Mouse (Mus musculus): ENCODE data around the gene Anapc1. TPM values are rescaled to one million over a fixed set of nuclear protein-coding genes. Genes with fewer than 3 reads are reported as not detected.

The Anapc1 gene
- 10 to 100 TPM; 24.8 to 27.4 TPM for total RNA-seq (2021)
- long read RNA-seq, experiment 1, partial matches to known transcripts: 4 of 6 reads
- long read RNA-seq, experiment 1, other reads (novel, unspliced or antisense): 2 of 6 reads
- long read RNA-seq, experiment 2, full-length matches to known transcripts: 4 of 11 reads
- long read RNA-seq, experiment 2, partial matches to known transcripts: 3 of 11 reads
- long read RNA-seq, experiment 2, other reads (novel, unspliced or antisense): 4 of 11 reads

GRCm38 (mm10) chr2:128686921-128687557 is at the start of gene Anapc1:
Gene Anapc1 (minus strand): TSS chr2:128687391.
- DNase-seq: peak; percentile 82

DNA sequence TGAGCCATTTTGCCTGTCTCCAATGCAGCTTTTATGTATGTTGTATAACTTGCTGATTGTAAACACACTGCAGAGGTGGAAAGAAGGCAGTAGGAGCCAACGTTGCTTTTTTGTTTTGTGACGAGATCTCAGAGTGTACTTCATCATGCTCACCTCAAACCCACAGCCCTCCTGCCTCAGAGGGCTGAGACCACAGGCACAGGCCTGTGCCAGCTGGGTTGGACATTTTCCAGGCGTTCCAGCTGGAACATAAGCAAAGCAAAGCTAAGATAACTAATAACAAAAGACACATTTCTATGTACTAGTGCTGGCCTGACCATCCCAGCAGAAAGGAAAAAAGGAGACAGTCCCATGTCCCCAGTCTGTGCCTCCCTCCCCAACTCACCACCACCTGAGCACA is 47.9 kb upstream of the Anapc1 start:
- DNase-seq: no peak

GRCm38 (mm10) chr2:128731951-128732350 is 44.8 kb upstream of the Anapc1 start:
- DNase-seq: no peak

DNA sequence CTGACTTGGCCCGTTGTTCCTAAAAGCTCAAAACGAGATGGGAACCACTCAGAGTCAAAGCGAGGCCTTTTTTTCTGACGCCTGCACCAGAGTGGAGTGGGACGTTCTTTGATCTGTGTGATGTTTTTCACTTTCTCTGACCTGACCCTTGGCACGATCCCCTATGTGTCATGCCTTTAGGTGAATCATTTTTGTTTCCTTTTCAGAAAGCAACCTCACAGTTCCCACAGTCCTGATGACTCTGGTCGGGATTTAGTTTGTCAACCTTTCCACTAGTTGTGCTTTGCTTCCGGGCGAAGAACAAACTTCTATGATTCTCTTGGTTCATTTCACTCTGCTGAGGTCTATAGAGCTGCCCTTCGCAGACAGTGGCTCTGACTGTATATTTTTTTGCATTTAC is 44.3 kb upstream of the Anapc1 start:
- DNase-seq: no peak

DNA sequence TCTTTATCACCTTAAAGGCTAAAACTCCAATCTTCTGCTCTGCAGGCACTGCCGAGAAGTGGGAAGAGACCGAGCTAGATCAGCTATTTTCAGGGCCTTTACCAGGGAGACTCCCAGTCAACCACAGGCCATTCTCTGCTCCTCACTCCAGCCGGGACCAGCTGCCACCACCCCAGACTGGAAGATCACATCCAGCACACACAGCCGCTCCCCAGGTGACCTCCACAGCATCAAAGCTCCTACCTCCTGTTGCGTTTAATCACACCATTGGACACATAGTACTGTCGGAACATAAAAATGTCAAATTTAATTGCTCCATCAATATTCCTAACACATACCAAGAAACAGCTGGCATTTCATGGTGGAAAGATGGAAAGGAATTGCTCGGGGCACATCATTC is 42.0 kb upstream of the Anapc1 start:
- DNase-seq: no peak

DNA sequence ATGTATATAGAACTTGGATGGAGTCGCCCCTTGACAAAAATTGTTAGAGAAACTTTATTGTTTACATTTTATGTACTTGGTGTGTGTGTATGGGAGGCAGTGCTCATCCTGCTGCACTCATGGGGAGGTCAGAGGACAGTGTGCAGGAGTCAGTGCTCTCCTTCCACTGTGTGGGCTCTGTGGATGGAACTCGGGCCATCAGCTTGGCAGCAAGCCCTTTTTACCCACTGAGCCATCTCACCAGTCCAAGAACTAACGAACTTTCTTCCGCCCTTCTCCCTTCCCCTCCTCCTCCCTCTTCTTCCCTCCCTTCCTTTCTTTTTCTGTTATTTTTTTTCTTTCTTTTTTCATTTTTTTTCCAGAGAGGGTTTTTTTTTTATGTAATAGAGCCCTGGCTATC is 40.9 kb upstream of the Anapc1 start:
- no peak for DNase-seq

GRCm38 (mm10) chr2:128727552-128727951 is 40.4 kb upstream of the Anapc1 start:
- DNase-seq: no peak

DNA sequence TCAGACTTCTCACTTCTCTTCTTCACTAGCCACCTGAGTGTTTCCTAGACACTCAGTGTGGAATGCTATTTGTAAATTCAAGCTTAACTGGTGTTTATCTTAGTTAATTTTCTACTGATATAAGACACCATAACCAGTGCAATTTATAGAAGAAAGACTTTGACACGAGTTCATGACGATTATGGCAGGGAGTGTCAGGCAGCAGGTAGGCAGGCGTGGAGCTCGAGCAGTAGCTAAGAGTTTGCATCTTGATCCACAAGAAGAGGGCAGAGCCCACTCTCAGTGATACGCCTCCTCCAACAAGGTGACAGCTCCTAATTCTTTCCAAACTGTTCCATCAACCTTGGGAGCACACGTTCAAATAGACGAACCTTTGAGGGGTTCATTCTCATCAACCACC is 39.4 kb upstream of the Anapc1 start:
- no peak for DNase-seq

- no peak for DNase-seq
These were observed 38.9 kb upstream of the Anapc1 start for GRCm38 (mm10) chr2:128726067-128726466.

GRCm38 (mm10) chr2:128722106-128722710 is 35.0 kb upstream of the Anapc1 start:
- no peak for DNase-seq

DNA sequence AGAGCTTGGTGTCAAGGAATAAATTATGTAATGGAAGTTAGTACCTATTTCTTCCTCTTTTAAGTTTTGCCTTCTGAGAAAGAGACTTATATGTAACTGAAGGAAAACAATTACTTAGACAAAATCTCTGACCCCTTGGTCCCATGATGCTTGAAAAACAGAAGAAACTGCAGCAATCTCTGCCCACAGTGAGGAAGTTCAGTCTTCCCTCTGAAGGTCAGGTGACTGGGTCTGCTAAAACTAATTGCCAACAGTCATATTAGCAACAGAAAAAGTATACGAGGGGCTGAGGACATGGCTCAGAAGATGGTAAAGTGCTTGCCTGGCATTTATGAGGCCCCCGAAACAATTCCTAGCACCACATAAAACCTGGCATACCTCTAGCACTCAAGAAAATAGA is 32.2 kb upstream of the Anapc1 start:
- DNase-seq: no peak

GRCm38 (mm10) chr2:128715979-128716378 is 28.8 kb upstream of the Anapc1 start:
- DNase-seq: no peak

- DNase-seq: no peak
These were observed 27.6 kb upstream of the Anapc1 start for GRCm38 (mm10) chr2:128714724-128715241.

GRCm38 (mm10) chr2:128713548-128714003 is 26.4 kb upstream of the Anapc1 start:
- no peak for DNase-seq

GRCm38 (mm10) chr2:128712940-128713339 is 25.7 kb upstream of the Anapc1 start:
- no peak for DNase-seq

DNA sequence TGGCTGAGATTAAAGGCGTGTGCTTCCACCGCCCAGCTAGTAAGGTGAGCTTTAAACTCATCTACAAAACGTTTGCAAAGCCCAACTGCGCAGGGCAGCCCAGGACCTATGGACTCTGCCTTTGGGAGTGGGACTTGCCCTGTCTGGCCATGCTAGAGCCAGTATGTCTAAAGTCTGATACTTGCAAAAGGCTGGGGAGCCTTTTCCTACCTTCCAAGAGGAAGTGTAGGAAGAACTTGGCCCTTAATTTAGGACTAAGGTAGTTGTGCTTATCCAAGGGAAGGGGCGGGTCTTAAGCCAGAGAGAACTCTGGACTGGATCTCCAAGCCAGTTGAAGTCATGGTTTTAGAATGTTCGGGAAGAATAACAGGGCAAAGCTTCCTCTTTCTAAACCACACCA is 23.4 kb upstream of the Anapc1 start:
- DNase-seq: no peak

GRCm38 (mm10) chr2:128709264-128709663 is 22.1 kb upstream of the Anapc1 start:
- no peak for DNase-seq

- DNase-seq: no peak
These were observed 17.3 kb upstream of the Anapc1 start for GRCm38 (mm10) chr2:128704474-128704873.

GRCm38 (mm10) chr2:128699201-128699885 is 12.2 kb upstream of the Anapc1 start:
- DNase-seq: peak; percentile 26

GRCm38 (mm10) chr2:128698693-128699181 is 11.5 kb upstream of the Anapc1 start, which contains the start of gene Mertk:
Gene Mertk (plus strand): TSS chr2:128698956.
- peak; percentile 90 for DNase-seq

DNA sequence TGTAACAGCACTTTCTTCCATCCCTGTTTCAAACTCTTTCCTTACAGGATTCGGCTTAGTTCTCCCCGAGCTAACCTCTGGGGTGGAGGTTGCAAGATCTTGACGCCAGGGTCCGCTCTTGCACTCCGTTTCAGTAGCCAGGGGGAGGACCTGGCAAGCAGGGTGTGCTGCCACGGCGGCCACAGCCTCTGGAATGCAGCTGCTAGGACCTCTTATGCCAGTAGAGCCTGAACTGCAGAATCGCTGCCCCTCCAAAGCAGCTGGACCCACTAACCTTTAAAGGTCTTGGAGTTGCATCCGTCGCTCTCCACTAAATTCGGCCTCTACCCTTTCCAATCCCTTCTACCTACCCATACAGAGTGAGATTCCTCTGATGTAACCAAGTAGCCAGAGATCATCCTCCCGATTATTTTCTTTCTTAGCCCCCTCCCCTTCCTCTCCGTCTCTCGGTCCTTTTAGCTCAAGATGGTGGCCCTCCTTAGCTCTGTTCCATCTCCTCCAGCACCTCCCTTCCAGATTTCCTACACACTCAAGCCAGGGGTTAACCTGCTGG is 11.0 kb upstream of the Anapc1 start:
- peak; percentile 80 for DNase-seq

GRCm38 (mm10) chr2:128697566-128697965 is 10.4 kb upstream of the Anapc1 start:
- no peak for DNase-seq

All from gastrocnemius, postnatal 25 days (tissue).